Mouse (Mus musculus) bone marrow, adult 2 months (tissue): Measurements from ENCODE around the gene Asb16.

Source experiments
- CTCF ChIP-seq: fragments of 200-500 bp; IDR thresholded peaks from 2 replicates; pipeline ENCODE4 v1.5.1; 2011; ENCODE audit warnings: low read length, control low read depth; ENCODE audit not compliant: control insufficient read depth, insufficient read depth
- POLR2A ChIP-seq: fragments of 200-500 bp; IDR thresholded peaks from 2 replicates; pipeline ENCODE4 v1.6.1; 2011; ENCODE audit warnings: low read depth, mild to moderate bottlenecking, control low read depth, low read length, borderline replicate concordance; ENCODE audit not compliant: control insufficient read depth

GRCm38 (mm10) chr11:102229331-102229953 is 39.1 kb upstream of the Asb16 start:
- no peak for TF ChIP-seq POLR2A
- no peak for TF ChIP-seq CTCF
